Mouse (Mus musculus): Measurements from ENCODE around the gene Wdr24.
"Not testable (repeated sequence)": the region's sequence is repeated elsewhere in the genome, so short reads cannot be mapped to it uniquely, and the experiment has no call there.

Gene Wdr24

DNA sequence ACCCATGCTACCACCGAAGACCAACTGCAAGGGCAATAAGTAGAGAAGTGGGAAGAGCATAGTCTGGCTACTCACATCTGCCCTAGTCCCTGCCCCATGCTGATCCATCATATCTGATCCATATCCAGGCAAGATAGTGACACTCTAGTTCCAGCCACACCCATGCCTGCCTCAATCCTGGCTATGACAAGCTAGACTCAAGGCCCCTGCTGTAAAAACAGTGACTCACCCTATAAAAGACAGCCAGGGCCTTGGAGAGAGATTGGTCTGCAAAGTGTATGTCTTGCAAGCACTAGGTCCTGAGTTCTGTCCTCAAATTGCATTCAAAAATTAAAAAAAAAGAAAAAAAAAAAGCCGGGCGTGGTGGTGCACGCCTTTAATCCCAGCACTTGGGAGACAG is 16.9 kb upstream of the Wdr24 start:
- DNase-seq (ENCODE audit: low read depth in 2 of 2, low spot score in 2 of 2), result no peak

DNA sequence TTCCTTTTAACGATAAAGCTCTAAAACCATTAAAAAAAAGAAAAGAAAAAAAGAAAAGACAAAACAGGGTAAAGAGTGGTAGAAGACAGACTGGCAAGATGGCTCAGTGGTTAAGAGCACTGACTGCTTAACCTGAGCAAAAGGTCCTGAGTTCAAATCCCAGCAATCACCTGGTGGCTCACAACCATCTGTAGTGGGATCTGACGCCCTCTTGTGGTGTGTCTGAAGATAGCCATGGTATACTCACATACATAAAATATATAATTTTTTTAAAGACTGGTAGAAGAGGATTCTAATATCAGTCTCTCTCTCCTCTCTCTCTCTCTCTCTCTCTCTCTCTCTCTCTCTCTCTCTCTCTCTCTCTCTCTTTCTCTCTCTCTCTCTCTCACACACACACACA is 16.0 kb upstream of the Wdr24 start:
- DNase-seq (ENCODE audit: low read depth in 2 of 2, low spot score in 2 of 2), result not testable (repeated sequence)

DNA sequence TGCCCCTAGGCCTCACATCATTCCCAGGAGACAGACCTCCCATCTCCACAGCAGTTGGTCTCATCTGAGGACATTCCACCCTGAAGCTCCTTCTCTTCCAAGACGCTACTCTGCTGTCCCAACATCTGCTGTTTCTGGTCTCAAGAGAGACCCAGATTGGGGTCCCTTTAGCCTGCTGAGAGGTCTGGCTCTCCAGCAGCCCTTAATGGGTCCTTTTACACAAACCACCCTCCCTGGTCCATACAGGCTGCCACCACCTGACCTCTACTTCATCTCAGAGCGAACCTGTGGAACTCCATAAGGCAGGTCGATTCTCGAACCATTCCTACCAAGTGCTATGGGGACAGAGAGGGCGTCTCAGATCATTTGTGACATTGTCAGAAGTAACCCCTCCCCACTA is 15.4 kb upstream of the Wdr24 start:
- DNase-seq (ENCODE audit: low read depth in 2 of 2, low spot score in 2 of 2), result no peak

DNA sequence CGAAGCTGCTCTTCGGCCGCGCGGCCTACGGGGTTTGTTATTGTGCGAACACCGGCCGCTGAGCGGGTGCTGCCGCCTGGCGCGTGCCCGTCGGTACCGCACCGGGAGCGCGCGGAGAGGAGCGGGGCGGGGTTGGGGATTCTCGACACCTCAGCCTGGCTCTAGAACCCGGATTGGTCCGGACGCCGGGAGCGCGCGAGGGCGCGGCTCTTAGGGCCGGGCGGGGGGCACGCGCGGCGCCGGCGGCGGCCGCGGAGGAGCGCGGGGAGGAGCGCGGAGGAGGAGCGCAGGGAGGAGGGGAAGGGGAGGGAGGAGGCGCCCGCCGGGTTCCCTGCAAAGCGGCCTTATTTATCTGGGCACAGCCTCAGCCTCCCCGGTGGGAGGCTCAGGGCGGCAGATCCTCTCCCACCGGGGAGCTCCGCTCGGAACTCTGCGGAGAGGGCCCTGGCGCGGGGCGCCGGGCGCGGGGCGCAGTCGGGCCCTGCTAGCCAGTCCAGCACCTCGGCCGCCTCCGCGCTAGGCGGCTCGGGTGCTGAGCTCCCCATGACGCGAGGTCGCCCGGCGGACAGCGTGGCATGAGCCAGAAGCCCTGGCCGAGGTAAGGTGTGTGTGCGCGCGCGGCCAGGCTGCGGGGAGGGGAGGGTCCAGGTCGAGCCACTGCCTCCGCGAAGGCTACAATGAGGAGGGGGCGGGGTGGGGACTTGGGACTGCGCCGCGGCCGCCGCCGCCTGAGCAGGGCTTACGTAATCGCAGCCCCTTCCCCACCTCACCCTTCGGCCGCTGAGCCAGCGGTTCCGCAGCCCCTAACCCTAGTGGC is 14.4 kb upstream of the Wdr24 start, which contains the start of gene Fbxl16:
Gene Fbxl16, plus strand, starts transcription at position 297 of the 817 bp plus-strand sequence.
- DNase-seq (ENCODE audit: low read depth in 2 of 2, low spot score in 2 of 2), result no peak

DNA sequence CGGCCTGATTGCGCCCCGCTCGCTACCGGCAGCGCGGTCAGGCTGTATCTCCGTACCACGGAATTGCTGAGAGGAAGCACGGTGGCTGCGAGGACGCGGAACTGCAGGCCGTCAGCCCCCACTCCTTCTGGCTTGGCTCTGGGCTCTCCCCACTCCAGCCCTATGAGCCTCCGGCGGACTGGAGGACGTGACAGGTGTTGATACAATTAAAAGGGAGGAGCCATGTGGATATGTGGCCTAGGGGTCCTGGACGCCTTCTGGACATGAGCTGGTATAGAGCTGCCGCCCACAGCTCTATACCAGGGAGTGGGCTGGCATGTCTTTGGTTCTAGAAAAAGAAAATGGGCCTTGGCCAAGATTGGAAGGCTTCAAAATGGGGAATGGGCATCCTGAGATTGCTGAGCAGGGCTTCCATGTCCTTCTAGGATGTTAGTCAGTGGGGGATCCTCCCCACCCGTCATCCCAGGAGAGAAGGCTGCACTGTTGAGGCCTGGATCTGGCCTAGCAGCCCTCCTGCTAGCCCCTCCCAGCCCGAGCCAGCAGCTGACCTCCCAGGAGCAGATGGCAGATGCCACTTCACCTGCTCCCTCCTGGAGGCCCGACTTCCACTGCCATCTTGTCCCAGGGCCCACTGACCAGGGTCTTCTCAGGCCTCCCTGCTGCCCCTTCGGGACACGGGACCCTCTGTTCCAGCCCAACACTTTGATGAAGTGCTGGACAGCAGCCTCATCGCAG is 13.7 kb upstream of the Wdr24 start:
- no peak for DNase-seq (ENCODE audit: low read depth in 2 of 2, low spot score in 2 of 2)

DNA sequence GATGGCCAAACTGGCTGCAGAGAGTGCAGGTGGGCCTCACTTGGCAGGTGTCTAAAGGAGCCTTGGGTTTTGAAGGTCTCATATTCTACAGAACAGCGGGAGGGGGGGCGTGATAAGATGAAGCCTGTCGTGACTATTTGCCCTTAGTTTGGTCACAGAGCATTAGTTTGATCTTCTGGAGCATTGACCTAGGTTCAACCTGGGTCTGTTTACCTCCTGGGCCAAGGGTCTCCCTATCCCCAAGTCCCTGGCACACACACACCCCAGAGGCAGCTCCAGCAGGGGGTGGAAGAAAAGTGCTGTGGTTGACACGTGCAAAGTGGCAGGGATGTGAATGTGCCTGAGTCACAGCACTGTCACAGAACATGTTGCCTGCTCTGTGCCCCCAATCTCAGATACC is 12.5 kb upstream of the Wdr24 start:
- DNase-seq (ENCODE audit: low read depth in 2 of 2, low spot score in 2 of 2), result no peak

DNA sequence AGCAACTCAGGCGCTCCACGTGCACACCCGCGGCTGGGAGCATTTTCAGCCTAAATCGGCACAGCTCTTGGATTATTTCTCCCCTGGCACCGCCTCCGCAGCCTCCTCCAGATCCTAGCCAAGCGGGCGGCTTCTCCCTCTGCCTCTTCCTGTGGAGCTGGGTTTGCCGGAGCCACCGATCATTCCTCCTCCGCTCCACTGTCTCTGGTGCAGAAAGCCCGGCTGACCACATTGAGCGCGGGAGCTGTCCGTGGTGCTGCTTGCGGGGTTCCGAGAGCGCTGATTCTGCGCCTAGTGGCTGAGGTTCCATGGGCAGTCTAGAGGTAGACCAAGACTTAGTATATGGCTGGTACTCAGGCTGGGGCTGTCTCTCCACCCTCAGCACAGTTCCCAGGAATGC is 10.0 kb upstream of the Wdr24 start:
- peak; percentile 58 to 76 for DNase-seq (ENCODE audit: low read depth in 2 of 2, low spot score in 2 of 2)

DNA sequence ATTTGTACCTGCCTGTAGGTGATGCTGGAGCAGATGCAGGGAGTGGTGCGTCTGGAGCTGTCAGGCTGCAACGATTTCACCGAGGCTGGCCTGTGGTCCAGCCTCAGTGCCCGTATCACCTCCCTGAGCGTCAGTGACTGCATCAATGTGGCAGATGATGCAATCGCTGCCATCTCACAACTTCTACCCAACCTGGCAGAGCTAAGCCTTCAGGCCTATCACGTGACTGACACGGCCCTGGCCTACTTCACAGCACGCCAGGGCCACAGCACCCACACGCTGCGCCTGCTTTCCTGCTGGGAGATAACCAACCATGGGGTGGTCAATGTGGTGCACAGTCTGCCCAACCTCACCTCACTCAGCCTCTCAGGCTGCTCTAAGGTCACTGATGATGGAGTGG is 5.8 kb upstream of the Wdr24 start:
- DNase-seq (ENCODE audit: low read depth in 2 of 2, low spot score in 2 of 2), result no peak

DNA sequence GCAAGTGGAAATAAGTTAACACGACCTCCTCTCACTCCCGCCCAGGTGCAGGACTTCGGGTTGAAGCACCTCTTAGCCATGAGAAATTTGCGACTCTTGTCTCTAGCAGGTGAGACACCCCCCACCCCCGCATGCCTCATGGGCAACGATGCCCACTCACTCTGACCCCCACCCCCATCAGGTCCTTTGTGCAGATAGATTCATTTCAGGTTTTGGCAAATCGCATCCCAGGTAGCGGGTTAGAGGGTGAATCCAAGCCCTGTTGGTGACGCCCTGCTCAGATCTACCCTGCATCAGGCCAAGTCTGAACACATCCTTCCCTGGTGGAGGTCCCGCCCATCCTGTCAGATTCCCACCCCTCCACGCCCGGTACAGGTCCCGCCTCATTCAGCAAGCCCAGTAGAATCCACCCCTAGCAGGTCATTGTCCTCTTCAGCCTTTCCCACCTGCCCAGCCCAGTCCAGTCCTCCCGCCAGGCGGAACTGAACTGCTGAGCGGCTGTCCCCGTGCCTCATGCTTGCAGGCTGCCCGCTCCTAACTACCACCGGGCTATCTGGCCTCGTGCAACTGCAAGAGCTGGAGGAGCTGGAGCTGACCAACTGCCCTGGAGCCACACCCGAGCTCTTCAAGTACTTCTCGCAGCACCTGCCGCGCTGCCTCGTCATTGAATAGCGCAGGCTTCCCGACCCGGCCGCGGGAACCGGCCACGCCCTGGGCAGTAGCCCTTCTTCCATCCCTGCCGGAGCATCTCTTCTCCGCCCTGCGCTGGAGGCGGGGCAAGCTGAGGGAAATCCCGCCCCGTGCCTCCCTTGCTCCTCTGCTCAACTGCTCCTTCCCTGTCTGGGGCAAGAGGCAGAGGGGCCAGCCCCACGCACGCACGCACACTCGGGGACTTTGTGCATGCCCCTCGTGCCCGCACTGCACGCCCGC is 4.3 kb upstream of the Wdr24 start:
- DNase-seq (ENCODE audit: low read depth in 2 of 2, low spot score in 2 of 2), result no peak

DNA sequence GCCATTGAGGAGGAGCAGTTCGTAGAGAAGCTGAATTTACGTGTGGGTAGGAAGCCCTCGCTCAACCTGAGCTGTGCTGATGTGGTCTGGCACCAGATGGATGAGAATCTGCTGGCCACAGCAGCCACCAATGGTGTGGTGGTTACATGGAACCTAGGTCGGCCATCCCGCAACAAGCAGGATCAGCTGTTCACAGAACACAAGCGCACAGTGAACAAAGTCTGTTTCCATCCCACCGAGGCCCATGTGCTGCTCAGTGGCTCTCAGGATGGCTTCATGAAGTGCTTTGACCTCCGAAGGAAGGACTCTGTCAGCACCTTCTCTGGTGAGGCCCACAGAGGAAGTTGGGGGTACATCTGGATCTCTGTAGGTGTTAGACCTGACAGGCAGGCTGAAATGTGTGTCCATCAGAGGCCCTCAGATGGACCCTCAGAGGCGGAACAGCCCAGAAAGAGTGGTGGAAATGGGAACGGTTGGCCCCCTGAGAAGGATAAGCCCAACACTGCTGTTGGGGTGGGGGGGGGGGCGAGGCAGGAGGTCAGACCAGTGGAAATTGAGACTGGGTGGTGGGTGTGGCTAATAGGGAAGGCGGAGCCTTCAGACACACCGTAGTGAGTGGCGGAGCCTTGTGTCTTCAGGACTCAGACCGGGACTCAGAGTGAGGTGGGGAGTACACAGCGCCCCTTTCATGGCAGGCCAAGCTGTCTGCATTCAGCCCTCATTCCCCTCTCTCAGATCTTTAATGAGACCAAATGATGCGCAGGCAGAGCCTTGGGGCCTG is 1.1 kb downstream of the Wdr24 start:
- DNase-seq (ENCODE audit: low read depth in 2 of 2, low spot score in 2 of 2), result no peak

DNA sequence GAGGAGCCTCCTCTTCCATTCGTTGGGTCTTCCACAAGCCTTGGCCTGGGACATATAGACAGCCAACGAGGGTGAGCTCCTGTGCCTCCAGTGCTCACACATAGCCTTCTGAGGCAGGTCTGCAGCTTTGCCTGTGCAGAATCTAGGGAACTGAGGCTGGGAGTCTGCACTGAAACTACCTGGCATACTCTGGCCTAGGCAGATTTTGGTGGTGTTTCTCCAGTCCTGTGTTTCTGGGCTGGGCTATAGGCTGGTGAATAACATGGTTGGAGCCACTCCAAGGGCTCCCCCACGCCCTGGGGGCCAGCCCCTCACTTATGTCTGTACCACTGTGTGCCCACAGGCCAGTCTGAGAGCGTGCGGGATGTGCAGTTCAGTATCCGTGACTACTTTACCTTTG is 1.9 kb downstream of the Wdr24 start:
- no peak for DNase-seq (ENCODE audit: low read depth in 2 of 2, low spot score in 2 of 2)

DNA sequence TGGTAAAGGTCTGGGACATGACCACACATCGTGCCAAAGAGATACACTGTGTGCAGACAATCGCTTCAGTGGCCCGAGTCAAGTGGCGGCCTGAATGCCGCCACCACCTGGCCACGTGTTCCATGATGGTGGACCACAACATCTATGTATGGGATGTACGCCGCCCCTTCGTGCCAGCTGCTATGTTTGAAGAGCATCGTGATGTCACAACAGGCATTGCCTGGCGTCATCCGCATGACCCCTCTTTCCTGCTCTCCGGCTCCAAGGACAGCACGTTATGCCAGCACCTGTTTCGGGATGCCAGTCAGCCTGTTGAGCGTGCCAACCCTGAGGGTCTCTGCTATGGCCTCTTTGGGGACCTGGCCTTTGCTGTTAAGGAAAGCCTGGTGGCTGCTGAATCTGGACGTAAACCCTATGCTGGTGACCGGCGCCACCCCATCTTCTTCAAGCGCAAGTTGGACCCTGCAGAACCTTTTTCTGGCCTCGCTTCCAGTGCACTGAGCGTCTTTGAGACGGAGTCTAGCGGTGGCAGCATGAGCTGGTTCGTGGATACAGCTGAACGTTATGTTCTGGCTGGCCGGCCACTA is 2.6 kb downstream of the Wdr24 start:
- no peak for DNase-seq (ENCODE audit: low read depth in 2 of 2, low spot score in 2 of 2)

DNA sequence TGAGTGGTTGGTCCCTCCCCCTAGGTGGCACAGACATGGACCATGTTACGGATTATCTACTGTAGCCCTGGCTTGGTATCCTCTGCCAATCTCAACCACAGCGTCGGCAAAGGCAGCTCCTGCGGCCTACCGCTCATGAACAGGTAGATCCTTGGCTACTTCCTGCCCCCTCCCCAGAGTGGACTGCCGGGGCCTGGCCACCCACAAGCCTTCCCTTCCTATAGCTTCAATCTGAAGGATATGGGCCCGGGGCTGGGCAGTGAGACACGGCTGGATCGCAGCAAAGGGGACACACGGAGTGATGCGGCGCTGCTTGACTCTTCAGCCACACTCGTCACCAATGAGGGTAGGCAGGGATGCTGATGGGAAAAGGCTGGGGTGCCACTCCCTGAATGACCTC is 3.6 kb downstream of the Wdr24 start:
- DNase-seq (ENCODE audit: low read depth in 2 of 2, low spot score in 2 of 2), result no peak

DNA sequence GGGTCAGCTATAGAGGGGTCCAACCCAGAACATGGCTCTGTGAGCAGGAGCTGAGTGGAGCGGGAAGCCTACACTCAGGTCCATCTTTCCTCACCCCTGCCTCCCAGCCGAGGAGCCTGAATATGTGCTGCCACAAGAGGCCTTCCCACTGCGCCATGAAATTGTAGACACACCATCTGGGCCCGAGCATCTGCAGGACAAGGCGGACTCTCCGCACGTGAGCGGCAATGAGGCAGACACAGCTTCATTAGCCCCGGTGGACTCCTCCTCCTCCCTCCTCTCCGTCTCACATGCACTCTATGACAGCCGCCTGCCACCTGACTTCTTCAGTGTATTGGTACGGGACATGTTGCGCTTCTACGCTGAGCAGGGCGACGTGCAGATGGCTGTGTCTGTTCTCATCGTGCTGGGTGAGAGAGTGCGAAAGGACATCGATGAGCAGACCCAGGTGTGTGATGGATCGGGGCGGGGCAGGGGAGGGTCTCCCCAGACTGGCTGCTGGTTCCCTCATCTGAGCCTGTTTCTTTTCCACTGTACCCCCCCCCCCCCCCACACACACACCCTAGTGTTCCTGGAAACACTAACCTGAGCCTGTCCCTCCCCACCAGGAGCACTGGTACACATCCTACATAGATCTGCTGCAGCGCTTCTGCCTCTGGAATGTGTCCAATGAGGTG is 4.3 kb downstream of the Wdr24 start:
- DNase-seq (ENCODE audit: low read depth in 2 of 2, low spot score in 2 of 2), result no peak

DNA sequence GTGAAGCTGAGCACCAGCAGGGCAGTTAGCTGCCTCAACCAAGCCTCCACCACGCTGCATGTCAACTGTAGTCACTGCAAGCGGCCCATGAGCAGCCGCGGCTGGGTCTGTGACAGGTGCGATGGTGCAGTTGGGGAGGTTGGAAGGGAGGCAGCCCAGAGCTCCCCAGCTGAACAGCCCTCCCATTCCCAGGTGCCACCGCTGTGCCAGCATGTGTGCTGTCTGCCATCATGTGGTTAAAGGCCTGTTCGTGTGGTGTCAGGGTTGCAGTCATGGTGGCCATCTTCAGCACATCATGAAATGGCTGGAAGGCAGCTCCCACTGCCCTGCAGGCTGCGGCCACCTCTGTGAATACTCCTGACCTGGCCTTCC is 4.8 kb downstream of the Wdr24 start:
- no peak for DNase-seq (ENCODE audit: low read depth in 2 of 2, low spot score in 2 of 2)

DNA sequence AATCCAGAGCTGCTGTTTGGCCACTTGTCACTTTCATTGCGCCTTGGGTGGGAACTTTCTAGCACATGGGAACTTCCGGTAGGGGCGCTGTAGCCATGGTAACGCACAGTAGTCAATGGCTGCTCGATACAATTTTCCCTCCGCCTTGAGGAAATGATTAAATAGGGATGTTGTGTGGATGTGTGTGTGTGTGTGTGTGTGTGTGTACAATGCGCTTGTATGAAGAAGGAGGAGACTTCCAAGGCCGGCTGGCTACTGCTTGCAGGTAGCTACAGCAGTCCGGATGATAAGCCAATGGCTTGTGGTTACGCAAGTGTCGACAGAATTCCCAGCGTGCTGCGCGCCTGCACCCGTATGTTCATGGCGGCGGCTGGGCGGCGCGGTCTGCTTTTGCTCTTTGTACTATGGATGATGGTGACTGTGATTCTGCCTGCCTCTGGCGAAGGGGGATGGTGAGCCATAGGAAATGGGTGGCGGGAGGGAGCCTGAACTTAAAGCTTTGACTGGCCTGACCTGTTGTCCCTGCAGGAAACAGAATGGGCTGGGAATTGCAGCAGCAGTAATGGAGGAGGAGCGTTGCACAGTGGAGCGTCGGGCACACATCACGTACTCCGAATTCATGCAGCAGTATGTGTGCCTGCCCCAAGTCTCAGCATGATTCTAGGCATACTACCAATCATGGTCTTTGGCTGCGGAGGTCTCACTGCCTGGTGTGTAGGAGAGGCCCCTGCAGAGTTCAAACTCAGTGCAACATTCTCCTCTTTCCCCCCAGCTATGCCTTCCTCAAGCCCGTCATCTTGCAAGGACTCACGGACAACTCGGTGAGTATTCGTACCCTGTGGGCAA is 5.5 kb downstream of the Wdr24 start, which contains the start of gene Jmjd8:
Gene Jmjd8, plus strand, starts transcription at position 156 of the 846 bp plus-strand sequence.
- DNase-seq (ENCODE audit: low read depth in 2 of 2, low spot score in 2 of 2), result peak; percentile 47 to 61

DNA sequence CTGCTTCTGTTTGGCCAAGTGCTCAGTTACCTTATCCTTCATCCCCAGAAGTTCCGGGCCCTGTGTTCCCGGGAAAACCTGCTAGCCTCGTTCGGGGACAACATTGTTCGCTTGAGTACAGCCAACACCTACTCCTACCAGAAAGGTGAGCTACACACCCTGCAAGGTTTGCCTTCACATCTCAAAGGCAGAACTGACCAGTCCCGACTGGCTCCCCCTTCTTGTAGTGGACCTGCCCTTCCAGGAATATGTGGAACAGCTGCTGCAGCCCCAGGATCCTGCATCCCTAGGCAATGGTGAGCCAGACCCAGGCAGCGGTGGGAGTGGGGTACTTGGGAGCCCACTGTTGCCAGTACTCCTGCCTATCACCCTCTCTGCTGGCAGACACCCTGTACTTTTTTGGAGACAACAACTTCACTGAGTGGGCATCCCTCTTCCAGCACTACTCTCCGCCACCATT is 6.2 kb downstream of the Wdr24 start:
- no peak for DNase-seq (ENCODE audit: low read depth in 2 of 2, low spot score in 2 of 2)

DNA sequence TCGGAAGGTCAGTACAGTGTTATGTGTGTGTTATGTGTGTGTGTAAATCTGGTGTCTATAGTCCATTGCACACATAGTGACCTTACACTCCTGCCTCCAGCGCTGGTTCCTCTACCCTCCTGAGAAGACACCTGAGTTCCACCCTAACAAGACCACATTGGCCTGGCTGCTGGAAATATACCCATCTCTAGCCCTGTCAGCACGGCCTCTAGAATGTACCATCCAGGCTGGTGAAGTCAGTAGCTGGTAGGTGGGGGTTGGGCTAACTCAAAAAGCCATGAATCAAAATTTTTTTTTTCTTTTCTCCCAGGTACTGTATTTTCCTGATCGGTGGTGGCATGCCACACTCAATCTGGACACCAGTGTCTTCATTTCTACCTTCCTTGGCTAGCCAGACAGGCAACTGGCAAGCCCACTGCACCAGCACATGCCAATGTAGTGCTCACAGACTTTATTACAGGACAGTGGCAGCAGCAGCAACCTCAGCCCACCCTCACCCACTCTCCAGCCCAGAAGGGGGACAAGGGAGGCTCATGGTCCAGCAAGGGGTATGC is 6.8 kb downstream of the Wdr24 start:
- DNase-seq (ENCODE audit: low read depth in 2 of 2, low spot score in 2 of 2), result no peak

Data from CD8-positive naive resting alpha-beta T cell, adult 2 months (primary cell).